Mouse (Mus musculus): ENCODE data around the gene Mad2l1bp.

DNA sequence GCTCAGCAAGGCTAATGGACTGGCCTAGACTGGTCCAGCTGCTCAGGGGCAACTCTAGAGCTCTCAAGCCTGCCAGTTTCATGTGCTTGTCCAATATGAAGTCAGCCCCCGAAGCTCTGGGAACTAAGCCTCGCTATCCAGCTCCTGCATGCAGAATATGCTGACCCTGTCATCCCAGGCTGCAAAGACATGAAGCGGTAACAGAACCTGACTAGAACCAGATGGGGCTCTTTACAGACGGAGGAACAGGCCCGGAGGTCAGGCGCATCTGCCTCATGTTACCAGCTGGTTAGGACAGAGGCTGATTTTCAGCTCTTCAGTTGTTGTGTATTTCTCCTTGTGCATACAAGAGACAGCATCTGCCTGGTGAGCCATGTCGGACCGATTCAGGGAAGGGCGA lies 51.4 kb downstream of the Mad2l1bp start:
- TF ChIP-seq POLR2A (IDR thresholded peaks at IDR 0.05; ENCODE audit: insufficient read length, low read depth) (no peak), E2F4 (IDR thresholded peaks at IDR 0.05; ENCODE audit: insufficient read depth) (no peak), SRF (IDR thresholded peaks at IDR 0.05; ENCODE audit: control insufficient read depth, insufficient read length, low read depth) (no peak), POLR2AphosphoS2 (IDR thresholded peaks at IDR 0.05; ENCODE audit: insufficient read length, low read depth) (no peak), TCF12 (IDR thresholded peaks at IDR 0.05; ENCODE audit: insufficient read depth, poor library complexity, severe bottlenecking) (no peak), TCF3 (IDR thresholded peaks at IDR 0.05; ENCODE audit: insufficient read length, low read depth) (no peak), MYOG (IDR thresholded peaks at IDR 0.05; ENCODE audit: control insufficient read depth in 1 of 3, insufficient read depth in 1 of 3, insufficient read length in 2 of 3, low read depth in 2 of 3) (no peak), MAX (IDR thresholded peaks at IDR 0.05; ENCODE audit: low read depth) (no peak)
